Mouse (Mus musculus): ENCODE results near the gene Hoxa5. TPM values are rescaled to one million over a fixed set of nuclear protein-coding genes. Genes with fewer than 3 reads are reported as not detected.

Gene Hoxa5
- polyA plus RNA-seq, 1 experiment, result 1.3 TPM

DNA sequence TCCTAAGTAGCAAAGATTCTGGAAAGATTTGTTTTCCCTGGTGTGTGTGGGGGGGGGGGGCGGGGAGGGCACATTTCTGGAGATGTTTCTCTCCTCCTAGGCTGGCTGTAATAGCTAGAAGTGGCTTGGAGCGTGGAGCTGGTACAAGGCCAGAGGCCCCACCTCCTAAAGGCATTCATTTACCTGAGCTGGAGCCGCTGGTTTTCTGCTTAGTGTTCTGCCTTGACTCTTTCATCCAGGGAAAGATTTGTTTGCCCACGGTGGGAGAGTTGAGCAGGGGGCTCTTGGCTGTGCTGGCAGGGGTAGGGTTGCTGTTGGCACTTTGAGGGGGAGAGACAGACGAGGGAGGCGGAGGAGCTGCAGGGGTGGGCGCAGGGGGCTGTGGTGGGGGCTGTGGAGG lies 32.4 kb downstream of the Hoxa5 start:
- no peaks in the 10 kb centered on the region for H3K36me3 ChIP-seq (ENCODE audit: control insufficient read depth, insufficient read depth, low read length)
- no peaks in the 10 kb centered on the region for H3K4me1 ChIP-seq (ENCODE audit: control insufficient read depth, insufficient read depth, insufficient read length)
- no peak overlapping the region for H3K4me3 ChIP-seq (ENCODE audit: extremely low read depth, insufficient read depth, insufficient read length)
- peaks cover 2% of the 10 kb centered on the region; the same call in 1 of the 2 replicates for H3K27me3 ChIP-seq (ENCODE audit: control insufficient read depth, insufficient read depth, low read length)
- TF ChIP-seq POLR2A (IDR thresholded peaks at IDR 0.05; ENCODE audit: low read depth, low read length) (no peak), CTCF (IDR thresholded peaks at IDR 0.05; ENCODE audit: extremely low read depth, insufficient read depth, insufficient read length, insufficient replicate concordance) (no peak)
- H3K27ac ChIP-seq (ENCODE audit: insufficient read depth, low read length), result no peak overlapping the region
- DNase-seq (ENCODE audit: low read depth in 1 of 2, low spot score in 2 of 2), result no peak
- 89% methylated on average over 7 of the region's 7 CpGs for WGBS

DNA sequence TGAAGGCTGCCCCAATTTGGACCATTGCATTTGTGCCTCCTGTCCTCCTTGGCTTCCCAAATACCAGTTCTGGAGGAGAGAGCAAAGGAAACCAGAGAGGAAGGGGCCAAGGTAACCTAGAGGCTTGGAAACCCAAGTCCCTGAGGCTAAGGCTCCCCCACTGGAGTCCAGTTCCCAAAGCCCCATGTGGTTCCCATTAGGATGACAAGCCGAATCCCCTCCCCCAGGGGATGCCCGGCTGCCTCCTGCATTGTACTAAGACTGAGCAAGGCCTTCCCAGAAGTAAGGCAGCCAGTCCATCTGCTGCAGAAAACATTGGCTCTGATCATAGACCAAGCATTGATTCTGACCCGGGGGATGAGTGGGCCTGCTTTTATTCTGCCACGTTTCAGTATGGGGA lies 33.1 kb downstream of the Hoxa5 start:
- Histone ChIP-seq H3K4me3 (ENCODE audit: extremely low read depth, insufficient read depth, insufficient read length) (no peak overlapping the region), H3K27me3 (ENCODE audit: control insufficient read depth, insufficient read depth, low read length) (peaks cover 4% of the 10 kb centered on the region; the same call in 1 of the 2 replicates), H3K36me3 (ENCODE audit: control insufficient read depth, insufficient read depth, low read length) (no peaks in the 10 kb centered on the region), H3K27ac (ENCODE audit: insufficient read depth, low read length) (no peak overlapping the region), H3K4me1 (ENCODE audit: control insufficient read depth, insufficient read depth, insufficient read length) (no peaks in the 10 kb centered on the region)
- WGBS, result 90% methylated on average over 4 of the region's 4 CpGs
- TF ChIP-seq CTCF (IDR thresholded peaks at IDR 0.05; ENCODE audit: extremely low read depth, insufficient read depth, insufficient read length, insufficient replicate concordance) (no peak), POLR2A (IDR thresholded peaks at IDR 0.05; ENCODE audit: low read depth, low read length) (no peak)
- no peak for DNase-seq (ENCODE audit: low read depth in 1 of 2, low spot score in 2 of 2)

DNA sequence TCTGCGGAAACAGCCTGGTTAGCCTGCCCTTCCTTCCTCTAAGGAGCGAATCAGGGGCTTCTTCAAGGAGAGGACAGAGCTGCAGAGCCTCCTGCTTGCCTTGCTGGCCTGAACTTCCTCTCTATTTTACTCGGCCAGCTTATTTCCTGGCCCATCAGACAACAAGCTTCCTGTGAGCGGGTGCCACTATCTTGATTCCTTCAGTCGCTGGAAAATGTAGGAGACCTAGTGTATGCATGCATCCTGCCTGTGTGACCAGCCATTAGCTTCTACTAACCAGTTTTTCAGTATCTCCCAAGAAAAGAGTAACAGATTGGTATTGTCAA lies 33.5 kb downstream of the Hoxa5 start:
- H3K4me1 ChIP-seq (ENCODE audit: control insufficient read depth, insufficient read depth, insufficient read length), result no peaks in the 10 kb centered on the region
- DNase-seq (ENCODE audit: low read depth in 1 of 2, low spot score in 2 of 2), result no peak
- H3K27me3 ChIP-seq (ENCODE audit: control insufficient read depth, insufficient read depth, low read length), result peaks cover 4% of the 10 kb centered on the region; the same call in 1 of the 2 replicates
- no peaks in the 10 kb centered on the region for H3K36me3 ChIP-seq (ENCODE audit: control insufficient read depth, insufficient read depth, low read length)
- no peak overlapping the region; the same call in 1 of the 2 replicates for H3K27ac ChIP-seq (ENCODE audit: insufficient read depth, low read length)
- H3K4me3 ChIP-seq (ENCODE audit: extremely low read depth, insufficient read depth, insufficient read length), result no peak overlapping the region
- WGBS, result 65% methylated on average over 5 of the region's 5 CpGs
- TF ChIP-seq POLR2A (IDR thresholded peaks at IDR 0.05; ENCODE audit: low read depth, low read length) (no peak), CTCF (IDR thresholded peaks at IDR 0.05; ENCODE audit: extremely low read depth, insufficient read depth, insufficient read length, insufficient replicate concordance) (no peak)

DNA sequence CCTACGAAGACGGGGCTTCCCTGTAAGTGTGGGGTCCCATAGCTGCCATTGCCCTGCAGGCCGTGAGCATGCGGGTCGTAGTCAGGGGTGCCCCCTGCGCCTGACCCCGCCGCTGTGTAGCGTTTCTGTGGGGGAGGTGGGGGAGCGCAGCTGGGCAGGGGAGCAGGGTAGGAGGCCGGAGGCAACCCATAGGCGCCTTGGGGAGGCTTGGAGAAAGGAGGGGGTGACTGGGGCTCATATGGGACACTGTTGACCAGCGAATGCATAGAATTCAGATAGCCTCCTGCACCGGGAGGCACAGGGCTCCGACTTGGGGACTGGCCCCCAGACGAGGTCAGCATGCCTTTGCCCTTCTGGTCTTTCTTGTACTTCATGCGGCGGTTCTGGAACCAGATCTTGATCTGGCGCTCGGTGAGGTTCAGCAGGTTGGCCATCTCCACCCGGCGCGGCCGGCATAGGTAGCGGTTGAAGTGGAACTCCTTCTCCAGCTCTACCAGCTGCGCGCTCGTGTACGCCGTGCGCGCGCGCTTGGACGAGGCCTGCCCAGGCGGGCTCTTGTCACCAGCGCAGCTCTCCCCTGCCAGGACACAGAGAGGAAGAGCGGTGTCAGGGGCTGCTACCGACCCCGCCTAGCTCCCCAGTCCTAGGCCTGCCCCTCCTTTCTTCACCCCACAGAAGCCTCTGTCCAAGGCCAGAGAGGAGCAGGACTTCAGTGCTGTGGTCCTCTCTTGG lies 34.1 kb downstream of the Hoxa5 start:
- no peak overlapping the region; the same call in 1 of the 2 replicates for H3K27ac ChIP-seq (ENCODE audit: insufficient read depth, low read length)
- H3K4me1 ChIP-seq (ENCODE audit: control insufficient read depth, insufficient read depth, insufficient read length), result no peaks in the 10 kb centered on the region
- H3K36me3 ChIP-seq (ENCODE audit: control insufficient read depth, insufficient read depth, low read length), result no peaks in the 10 kb centered on the region
- no peak for TF ChIP-seq POLR2A (IDR thresholded peaks at IDR 0.05; ENCODE audit: low read depth, low read length)
- TF ChIP-seq CTCF (IDR thresholded peaks at IDR 0.05; ENCODE audit: extremely low read depth, insufficient read depth, insufficient read length, insufficient replicate concordance), result no peak
- H3K27me3 ChIP-seq (ENCODE audit: control insufficient read depth, insufficient read depth, low read length), result 0 out of 2 replicates have a peak, but pooled peaks cover 4% of the 10 kb centered on the region
- 85% methylated on average over 40 of the region's 40 CpGs for WGBS
- no peak for DNase-seq (ENCODE audit: low read depth in 1 of 2, low spot score in 2 of 2)
- no peak overlapping the region for H3K4me3 ChIP-seq (ENCODE audit: extremely low read depth, insufficient read depth, insufficient read length)

DNA sequence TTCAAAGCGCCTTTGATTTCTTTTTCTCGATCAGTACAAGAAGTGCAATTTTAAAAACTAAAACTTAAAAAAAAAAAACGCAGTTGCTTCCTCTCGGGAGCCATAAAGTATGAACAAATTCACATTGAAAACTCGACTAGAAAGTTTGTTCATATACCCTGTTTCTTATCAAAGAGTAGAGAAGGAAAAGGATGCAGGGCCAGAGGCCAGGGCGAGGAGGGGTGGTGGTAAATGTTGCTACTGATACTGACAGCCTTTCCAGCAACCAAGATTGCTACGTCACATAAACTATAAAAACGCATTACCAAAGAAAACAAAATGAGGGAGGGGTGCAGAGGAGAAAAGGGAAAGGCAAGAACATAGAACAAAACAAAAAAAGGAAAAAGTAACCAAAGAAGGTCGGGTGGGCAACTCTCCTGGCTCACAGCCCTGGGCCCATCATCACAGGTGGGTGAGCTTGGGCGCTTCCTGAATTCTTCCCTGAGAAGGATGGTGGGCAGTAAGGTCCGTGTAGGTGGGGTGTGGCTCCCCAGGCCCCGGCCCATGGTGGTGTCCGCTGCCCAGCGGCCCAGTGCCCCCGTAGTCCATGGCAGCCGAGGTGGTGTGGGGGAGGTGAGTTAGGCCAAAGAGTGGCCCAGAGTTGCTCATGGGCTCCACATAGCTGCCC lies 34.8 kb downstream of the Hoxa5 start:
- Histone ChIP-seq H3K27ac (ENCODE audit: insufficient read depth, low read length) (no peak overlapping the region; the same call in 1 of the 2 replicates), H3K4me3 (ENCODE audit: extremely low read depth, insufficient read depth, insufficient read length) (no peak overlapping the region)

DNA sequence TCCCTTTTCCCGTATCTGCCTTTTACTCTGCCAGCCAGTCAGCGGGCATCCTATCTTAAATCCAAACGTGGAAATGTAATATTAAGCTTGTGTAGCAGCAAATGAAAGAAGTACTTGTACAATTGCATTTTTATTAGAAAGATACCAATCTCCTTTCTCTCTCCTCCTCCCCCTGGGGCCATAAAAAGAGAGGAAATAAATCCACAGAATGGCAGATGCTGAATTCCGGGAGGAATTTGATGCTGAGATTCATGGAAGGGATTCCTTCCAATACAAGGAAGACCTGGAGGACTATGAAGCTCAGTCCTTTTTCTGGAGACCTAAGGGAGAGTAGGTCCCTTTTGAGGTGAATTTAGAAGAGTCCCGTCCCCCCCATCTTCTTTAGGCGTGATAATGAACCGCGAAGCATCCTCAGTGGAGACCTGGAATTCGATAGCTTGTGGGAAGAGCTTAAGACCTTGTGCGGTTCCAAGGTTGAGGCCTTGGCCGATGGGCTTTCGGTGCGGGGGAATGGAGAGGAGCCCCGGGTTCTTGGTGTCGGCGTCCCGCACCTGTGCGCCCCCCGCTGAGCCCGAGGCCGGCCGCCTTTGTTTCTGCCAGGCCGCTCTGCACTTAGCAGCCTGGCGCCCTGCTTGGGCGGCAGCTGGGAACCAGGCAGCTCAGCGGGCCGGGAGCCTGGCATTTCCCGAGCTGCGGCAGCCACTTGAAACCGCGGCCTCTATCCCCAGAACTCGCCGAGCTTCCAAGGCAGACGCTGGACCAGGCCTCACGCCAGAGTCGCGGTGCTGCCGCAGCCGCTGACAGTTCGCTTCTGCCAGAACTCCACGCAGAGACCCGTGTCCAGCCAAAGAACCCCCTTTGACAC lies 36.0 kb downstream of the Hoxa5 start:
- Histone ChIP-seq H3K4me1 (ENCODE audit: control insufficient read depth, insufficient read depth, insufficient read length) (no peaks in the 10 kb centered on the region), H3K4me3 (ENCODE audit: extremely low read depth, insufficient read depth, insufficient read length) (no peak overlapping the region), H3K36me3 (ENCODE audit: control insufficient read depth, insufficient read depth, low read length) (no peaks in the 10 kb centered on the region), H3K27me3 (ENCODE audit: control insufficient read depth, insufficient read depth, low read length) (peaks cover 8% of the 10 kb centered on the region), H3K27ac (ENCODE audit: insufficient read depth, low read length) (no peak overlapping the region; the same call in 1 of the 2 replicates)
- no peak for DNase-seq (ENCODE audit: low read depth in 1 of 2, low spot score in 2 of 2)
- WGBS, result 85% methylated on average over 42 of the region's 42 CpGs
- TF ChIP-seq POLR2A (IDR thresholded peaks at IDR 0.05; ENCODE audit: low read depth, low read length) (no peak), CTCF (IDR thresholded peaks at IDR 0.05; ENCODE audit: extremely low read depth, insufficient read depth, insufficient read length, insufficient replicate concordance) (no peak)

More for the DNA sequence above, 34.8 kb downstream of the Hoxa5 start:
- Histone ChIP-seq H3K4me1 (ENCODE audit: control insufficient read depth, insufficient read depth, insufficient read length) (no peaks in the 10 kb centered on the region), H3K27me3 (ENCODE audit: control insufficient read depth, insufficient read depth, low read length) (0 out of 2 replicates have a peak, but pooled peaks cover 4% of the 10 kb centered on the region), H3K36me3 (ENCODE audit: control insufficient read depth, insufficient read depth, low read length) (no peaks in the 10 kb centered on the region)
- no peak for DNase-seq (ENCODE audit: low read depth in 1 of 2, low spot score in 2 of 2)
- WGBS, result 88% methylated on average over 16 of the region's 16 CpGs
- TF ChIP-seq CTCF (IDR thresholded peaks at IDR 0.05; ENCODE audit: extremely low read depth, insufficient read depth, insufficient read length, insufficient replicate concordance) (no peak), POLR2A (IDR thresholded peaks at IDR 0.05; ENCODE audit: low read depth, low read length) (no peak)
